Comparison of ENCODE assay signal across 17 mouse cellular contexts in the genomic region with DNA sequence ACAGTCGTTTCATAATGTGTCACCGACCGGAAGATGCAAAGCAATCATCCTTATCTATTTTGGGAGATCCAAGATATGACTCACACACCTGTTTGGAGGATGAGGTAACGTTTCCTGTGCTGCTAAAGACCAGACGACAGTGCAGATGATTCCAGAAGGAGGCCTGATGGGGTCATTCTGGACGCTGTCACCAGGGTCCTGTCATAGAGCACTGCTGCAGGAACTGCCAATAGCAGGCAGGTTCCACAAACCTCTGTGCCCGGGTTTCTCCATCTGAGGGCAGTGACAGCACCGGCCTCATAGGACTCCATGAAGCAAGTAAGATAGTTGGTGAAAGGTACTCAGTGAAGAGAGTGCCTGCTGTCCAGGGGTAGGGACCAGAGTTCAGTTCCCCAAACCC.
"Had no signal": no experiment of that assay in that cellular context is flagged by ENCODE, and none has a peak within 500 bp of the region (broad histone marks: within the 10 kb centered on the region; RNA-seq: fewer than 3 reads in every experiment).

No protein-coding gene starts in this region.

- H3K36me3 ChIP-seq: liver, embryonic 13.5 days; midbrain, embryonic 12.5 days; midbrain, embryonic 15.5 days; neural tube, embryonic 12.5 days; neural tube, embryonic 15.5 days; stomach, embryonic 15.5 days had no signal

- DNase-seq: kidney, adult 9 months; kidney, postnatal 14 days; kidney, postnatal 4 days; liver, embryonic 13.5 days; lung, adult 2 months; lung, postnatal 14 days; lung, postnatal 4 days; retina, postnatal 1 day; right cerebral cortex, postnatal 25 days; spleen, adult 18-20 months; thymus, adult 18-20 months; thymus, postnatal 36 days had no signal

- H3K27me3 ChIP-seq: midbrain, embryonic 15.5 days; neural tube, embryonic 12.5 days; neural tube, embryonic 15.5 days; stomach, embryonic 15.5 days had no signal

- H3K4me3 ChIP-seq: liver, embryonic 13.5 days; midbrain, embryonic 12.5 days; midbrain, embryonic 15.5 days; neural tube, embryonic 12.5 days; neural tube, embryonic 15.5 days; stomach, embryonic 15.5 days had no signal
